Mouse (Mus musculus) testis, adult 2 months (tissue): ENCODE results near the gene Mms22l.

Source experiments
- CTCF ChIP-seq: fragments of 200-500 bp; IDR thresholded peaks from 2 replicates; pipeline ENCODE4 v1.5.1; 2012; ENCODE audit warnings: low read depth, mild to moderate bottlenecking, inconsistent platforms, low read length, moderate library complexity; ENCODE audit not compliant: control insufficient read depth, insufficient read depth, insufficient replicate concordance
- POLR2A ChIP-seq: fragments of 200-500 bp; IDR thresholded peaks from 2 replicates; pipeline ENCODE4 v1.6.1; 2012; ENCODE audit warnings: low read depth, mild to moderate bottlenecking, inconsistent platforms, low read length, moderate library complexity; ENCODE audit not compliant: control insufficient read depth

DNA sequence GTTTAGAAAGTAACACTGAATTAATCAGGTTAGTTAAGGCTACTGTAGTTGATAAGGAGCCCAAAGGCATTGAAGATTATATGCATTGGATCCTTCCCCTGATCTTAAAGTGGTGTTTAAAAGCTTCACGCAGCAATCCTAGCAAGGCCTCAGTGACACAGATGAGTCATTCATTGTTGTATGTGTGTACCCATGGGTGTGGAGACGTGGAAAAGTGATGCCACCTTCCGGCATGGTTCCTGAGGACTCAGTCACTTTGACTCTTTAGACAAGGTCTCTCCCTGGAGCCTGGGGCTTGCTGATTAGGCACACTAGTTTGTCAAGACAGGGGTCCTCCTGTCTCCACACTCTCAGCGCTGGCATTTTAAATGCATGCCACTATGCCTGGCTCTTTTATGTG is 60.9 kb downstream of the Mms22l start:
- no peak for TF ChIP-seq CTCF
- TF ChIP-seq POLR2A = no peak
